Mouse (Mus musculus) right cerebral cortex, postnatal 10 days (tissue): Measurements from ENCODE around the gene Henmt1.
A peak's percentile ranks its signal among the peaks of the same experiment; 100 is the strongest.

Experiments
- DNase-seq, 2 experiments: peaks; one replicate each; pipeline ENCODE4 v3.0.0; 2021; ENCODE audit warnings: low spot score in 2 of 2

The Henmt1 gene

DNA sequence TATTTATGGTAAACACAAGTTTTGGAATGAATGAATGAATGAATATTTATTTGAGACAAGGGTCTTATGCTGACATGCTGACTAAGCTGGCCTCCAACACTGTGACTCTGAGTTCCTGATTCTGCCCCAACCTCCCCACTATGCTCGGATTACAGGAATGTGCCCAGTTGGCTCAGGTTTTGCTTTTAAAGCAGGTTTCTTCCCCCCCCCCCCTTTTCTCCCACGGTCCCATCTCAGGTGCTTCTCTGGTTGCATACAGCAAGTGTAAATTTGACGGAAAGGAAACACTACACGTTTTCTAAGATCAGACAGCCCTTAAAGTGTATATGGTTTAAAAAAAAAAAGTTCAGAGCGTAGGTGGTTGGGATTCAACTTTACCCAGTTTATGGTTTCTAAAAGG lies at the start of gene Henmt1:
Gene Henmt1, plus strand, starts transcription at position 301 of the 400 bp plus-strand sequence.
- no peak for DNase-seq

GRCm38 (mm10) chr3:108889908-108890307 lies 49.8 kb upstream of the Henmt1 start, which contains the start of gene Fndc7:
Gene Fndc7 (minus strand): TSS chr3:108890008.
- DNase-seq = no peak

DNA sequence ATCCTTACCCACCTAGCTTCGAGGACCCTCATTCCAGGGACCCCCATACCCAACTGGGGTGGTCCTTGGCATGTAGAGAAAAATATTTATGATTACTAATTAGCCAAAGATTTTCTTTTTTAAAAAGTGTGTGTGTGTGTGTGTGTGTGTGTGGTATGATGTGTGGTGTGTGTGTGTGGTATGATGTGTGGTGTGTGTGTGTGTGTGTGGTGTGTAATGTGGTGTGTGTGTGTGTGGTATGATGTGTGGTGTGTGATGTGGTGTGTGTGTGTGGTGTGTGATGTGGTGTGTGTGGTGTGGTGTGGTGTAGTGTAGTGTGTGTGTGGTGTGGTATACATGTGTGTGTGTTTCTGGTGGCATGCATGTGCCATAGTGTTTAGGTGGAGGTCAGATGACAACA lies 47.6 kb upstream of the Henmt1 start:
- DNase-seq = no peak

DNA sequence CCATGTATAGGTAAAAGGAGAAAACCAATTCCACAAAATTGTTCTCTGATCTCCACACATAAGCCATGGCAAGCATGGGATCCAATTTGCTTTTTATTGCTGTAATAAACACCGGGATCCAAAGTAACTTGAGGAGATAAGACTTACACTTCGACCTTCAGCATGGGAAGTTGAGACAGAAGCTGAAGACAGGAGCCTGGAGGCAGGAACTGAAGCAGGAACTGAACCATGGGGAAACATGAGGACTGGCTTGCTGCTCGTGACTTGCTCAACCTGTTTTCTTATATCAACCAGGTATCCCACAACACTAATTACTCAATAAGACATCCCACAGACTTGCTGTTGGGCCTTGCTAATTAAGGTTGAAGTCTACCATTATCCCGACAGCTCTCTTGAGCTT lies 46.8 kb upstream of the Henmt1 start:
- DNase-seq = no peak

DNA sequence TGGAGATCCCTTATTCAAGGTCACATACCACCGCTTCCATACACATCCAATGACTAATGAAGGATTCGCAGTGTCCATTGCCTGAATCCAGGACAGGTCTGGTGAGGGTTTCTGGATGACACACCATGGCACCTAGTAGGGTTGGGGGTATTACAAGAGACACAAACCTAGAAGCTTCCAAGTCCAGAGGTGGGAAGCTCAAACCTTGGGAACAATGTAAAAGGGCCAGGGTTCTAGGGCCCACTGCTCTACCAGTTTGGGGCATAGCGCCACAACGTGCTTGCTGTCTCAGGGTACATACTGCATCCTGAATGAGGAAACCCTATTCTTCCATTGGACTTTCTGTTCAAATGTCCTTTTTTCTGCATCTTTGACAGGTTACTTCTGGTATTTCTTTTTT lies 41.0 kb upstream of the Henmt1 start:
- DNase-seq = no peak

DNA sequence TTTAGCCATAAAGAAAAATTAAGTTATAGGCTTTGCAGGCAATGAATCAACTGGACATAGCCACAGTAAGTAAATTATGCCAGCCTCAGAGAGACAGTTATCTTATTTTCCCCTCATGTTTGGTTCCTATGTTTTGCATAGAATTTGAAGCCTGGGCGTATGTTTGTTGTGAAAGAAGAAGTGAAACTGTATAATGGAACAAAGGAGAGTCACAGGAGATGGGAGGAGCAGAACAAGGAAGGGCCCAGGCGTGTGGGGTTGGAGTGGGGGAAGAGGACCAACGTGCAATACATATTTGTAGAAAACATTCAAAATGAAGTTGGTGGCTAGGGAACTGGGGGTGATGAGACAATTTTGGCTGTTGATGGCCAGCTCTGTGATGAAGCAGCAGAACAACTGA lies 39.5 kb upstream of the Henmt1 start:
- DNase-seq = no peak

GRCm38 (mm10) chr3:108900681-108901080 lies 39.0 kb upstream of the Henmt1 start:
- DNase-seq = no peak

DNA sequence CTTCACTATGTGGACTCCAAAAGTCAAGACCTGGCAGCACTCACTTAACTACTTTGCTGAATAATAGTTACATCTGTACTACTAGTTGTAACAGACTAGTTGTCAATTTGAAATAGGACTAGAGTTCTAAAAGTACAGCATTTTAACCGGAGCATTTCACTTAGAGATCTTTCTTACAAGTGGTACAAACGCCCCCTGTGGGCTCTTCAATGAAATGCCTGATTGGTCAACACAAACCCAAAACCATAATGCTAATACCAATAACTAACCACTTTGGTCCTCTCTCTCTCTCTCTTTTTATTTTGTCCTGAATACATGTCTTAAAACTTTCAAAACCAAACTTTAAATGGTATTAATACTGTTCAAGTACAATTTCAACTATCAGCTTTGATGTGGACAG lies 37.6 kb upstream of the Henmt1 start:
- DNase-seq = no peak

GRCm38 (mm10) chr3:108902934-108903333 lies 36.7 kb upstream of the Henmt1 start:
- DNase-seq = no peak

DNA sequence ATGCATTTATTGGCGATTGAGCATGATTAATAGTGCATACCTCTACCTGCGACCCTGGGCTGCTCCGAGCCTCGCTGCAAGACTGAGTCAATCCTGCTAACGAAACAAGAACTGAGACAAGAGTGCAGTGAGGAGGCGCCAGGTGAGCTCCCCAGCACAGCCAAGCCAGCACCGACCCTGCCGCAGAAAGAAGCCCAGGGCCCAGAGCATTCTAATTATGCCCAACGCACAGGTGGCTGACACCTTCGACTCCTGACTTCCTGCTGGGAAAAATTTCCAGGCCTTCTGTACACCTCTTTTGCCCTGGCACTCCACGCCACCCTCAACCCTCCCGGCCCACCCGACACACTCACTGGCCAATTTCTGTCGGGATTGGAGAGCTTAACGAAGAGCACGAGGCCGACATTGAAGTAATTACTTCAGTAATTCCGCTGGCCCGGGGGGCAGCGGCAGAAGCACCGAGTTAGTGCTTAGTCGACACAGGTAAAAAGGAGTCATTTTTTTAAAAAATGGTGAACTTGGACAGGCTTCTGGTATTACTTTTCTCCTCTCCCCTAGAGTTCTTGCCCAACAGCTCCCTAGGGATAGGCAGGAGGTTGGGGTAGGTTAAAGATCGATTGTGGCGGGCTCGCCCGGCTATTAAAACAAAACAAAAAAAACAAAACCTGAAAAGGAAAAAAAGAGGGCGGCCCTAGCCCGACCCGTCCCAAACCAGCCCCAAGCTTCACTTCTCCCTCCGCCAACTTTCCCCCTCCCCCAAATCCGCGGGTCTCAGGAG lies 29.2 kb upstream of the Henmt1 start:
- peak in 1 of 2 experiments; percentile 37 for DNase-seq

- peak; percentile 69 to 74 for DNase-seq
Measured at GRCm38 (mm10) chr3:108911081-108911547, 28.6 kb upstream of the Henmt1 start.

DNA sequence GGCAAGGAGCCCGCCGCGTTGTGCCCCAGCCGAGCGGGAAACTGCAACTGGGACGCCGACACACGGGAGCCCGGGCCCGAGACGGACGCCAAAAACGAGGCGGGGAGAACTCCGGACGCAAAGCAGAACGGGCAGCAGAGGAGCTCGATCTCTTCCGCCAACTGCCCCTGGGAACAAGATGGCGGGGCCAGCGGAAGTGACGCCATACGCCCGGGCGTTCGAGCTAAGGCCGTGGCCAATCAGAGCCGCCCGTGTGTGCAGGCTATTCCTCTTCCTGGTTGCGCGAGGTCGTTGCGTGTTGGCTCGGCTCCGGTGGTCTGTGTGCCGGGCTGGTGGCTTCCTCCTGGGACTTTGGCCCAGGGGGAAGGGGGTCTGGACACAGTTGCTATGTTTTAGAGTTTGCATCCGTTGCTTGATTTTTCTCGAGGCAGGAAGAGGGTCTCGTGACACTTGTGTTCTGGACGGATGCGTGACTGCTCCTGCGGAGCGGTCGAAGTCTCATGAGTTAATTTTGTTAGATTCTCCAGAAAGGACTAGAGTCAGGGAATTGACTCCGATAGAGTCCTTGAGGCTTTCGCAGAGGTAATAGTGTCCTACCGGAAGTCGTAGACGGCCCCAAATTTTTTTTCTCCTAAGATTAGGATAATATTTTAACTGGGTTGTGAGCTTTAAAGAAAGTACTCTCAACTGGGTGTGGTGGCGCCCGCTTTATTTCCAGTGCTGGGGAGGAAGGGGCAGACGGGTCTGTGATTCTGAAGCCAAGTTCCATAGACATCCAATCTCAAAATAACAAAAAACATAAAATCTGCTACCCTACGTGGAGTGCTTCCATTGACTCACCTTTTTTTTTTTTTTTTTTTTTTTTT lies 27.9 kb upstream of the Henmt1 start, which contains the start of gene Prpf38b:
Gene Prpf38b, minus strand, starts transcription at position 180 of the 866 bp plus-strand sequence.
- peak; percentile 98 for DNase-seq

DNA sequence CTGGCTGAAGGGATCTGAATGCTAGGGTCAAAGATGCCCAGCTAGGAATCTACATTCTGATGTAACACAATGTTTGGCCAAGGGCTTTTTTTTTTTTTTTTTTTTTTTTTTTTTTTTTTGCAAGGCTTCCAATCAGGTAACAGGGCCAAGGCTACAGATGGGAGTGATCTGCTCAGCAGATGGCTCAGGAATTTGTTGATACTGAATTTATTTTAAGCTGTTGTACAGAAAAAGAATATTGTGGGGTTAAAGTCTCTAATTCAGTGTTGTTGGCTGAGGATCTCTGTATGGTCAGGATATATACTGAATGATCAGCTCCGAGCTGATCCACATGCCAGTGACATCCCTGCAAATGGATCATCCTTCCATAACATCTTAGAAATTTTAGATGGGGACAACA lies 23.7 kb upstream of the Henmt1 start:
- no peak for DNase-seq

DNA sequence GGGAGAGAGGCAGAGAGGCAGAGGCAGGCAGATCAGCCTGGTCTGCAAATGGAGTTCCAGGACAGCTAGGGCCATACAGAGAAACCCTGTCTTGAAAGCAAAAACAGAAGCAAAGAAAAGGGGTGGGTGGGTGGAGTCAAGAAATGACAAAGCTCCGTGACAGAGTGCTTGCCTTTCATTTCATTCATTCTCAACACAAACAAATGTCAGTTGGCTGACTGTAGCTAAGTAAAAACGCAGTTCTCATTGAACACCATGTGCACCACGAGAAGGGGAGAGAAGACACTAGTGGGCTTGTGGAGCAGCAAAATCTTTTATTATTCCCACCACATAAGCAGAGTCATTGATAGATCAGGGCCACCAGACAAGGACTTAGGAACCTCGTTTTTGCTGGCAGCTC lies 22.8 kb upstream of the Henmt1 start:
- DNase-seq = no peak

DNA sequence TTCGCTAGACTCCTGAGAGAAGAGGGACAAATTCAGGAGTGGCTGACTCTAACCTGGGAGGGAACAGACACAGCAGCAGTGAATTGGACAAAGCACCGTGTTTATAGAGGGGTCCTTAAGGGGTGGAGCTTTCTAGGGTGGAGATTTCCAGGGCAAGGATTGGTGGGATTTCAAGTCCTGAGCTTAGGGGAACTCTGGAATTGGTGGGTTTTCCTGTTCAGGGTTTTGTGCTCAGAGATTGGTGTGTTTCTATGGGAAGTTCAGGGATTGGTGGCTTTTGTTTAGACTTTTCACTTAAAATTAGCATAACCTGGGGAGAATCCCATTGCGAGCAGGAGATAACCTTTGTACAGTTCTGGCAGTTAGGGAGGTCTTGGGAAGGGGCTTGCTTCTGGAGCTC lies 21.7 kb upstream of the Henmt1 start:
- DNase-seq = no peak

- no peak for DNase-seq
Measured at GRCm38 (mm10) chr3:108918852-108919251, 20.8 kb upstream of the Henmt1 start.

GRCm38 (mm10) chr3:108920442-108921070 lies 19.1 kb upstream of the Henmt1 start:
- no peak for DNase-seq

DNA sequence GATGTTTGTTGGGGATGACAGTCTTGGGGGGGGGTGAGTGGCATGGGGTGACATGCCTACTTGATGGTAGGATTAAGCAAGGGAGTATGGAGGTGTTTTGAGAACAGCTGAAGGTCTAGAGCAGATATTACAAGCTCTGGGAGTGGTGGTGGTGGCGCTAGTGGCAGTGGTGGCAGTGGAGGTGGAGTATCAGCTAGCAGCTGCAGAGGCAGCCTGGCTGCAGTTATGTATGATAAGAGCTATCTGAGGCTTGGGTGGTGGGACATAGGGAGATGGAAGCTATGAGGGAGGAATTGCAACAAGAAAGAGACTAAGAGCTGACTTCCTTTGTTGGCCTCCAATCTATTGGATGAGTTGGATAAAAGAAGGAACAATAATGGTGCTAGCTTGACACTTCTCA lies 17.9 kb upstream of the Henmt1 start:
- no peak for DNase-seq

- no peak for DNase-seq
Measured at GRCm38 (mm10) chr3:108925677-108926076, 14.0 kb upstream of the Henmt1 start.

DNA sequence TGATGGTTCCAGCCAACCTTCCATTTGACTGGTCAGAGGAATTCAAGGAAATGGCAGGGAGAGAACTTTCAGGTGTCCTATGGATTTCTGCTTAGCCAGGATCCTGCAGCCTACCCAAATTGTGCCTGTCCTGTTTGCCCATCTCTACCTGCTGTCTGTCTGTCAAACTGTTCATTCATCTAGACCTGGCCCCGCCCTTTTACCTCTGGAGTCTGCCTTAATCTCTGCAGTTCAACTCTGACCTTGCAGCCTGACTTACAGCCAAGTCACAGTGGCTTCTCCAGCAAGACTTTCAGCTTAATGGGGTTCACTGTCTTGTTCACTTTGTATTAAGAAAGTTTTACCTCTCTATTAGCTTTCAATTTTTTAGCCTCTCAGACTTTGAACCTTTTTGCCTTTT lies 13.4 kb upstream of the Henmt1 start:
- DNase-seq = no peak

DNA sequence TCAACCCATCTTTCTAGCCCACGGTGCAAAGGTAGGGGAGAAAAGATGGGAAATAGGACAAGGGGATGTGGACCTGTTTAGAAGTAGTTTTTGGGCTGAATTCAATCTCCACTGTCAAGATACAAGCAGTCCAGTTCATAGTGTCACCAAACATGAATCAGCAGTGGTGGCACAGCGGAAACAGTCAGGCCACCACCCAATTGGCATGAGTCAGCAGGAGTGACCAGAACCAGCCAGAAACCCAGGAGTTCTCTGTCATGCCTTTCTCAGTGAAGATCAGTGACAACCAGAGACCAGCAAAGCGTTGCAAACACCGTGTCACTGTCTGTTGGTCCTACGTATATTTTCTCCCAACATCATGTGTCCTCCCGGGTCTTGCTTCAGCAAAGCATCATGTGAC lies 6.1 kb upstream of the Henmt1 start:
- no peak for DNase-seq

DNA sequence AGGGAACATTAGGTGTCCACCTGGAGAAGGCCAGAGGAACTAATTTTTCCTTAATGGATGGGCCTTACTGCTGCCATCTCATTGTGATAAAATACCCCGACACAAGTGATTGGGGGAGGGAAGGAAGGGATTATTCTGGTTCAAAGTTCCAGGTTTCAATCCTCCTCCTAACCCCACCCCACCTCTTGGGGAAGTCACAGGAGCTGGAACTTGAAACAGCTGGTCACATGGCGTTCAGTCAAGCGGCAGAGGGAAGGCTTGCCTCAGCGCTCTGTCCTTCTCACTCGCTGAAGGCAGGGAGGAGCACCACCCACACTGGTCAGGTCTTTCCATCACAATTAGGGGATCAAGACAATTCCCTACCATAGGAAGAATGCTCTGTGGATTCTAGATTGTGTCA lies 982 bp upstream of the Henmt1 start:
- no peak for DNase-seq
